Mouse (Mus musculus) T-helper 2 cell (primary cell): ENCODE results near the gene Atp8b3.

ENCODE experiments used
- in situ Hi-C: fragments of 300-600 bp; cut with MboI, MseI; formaldehyde crosslinking; loops from one replicate; pipeline ENCODE4 v1.15.1; 2025; ENCODE audit warnings: high pct_unique_total_duplicates

Gene Atp8b3

DNA sequence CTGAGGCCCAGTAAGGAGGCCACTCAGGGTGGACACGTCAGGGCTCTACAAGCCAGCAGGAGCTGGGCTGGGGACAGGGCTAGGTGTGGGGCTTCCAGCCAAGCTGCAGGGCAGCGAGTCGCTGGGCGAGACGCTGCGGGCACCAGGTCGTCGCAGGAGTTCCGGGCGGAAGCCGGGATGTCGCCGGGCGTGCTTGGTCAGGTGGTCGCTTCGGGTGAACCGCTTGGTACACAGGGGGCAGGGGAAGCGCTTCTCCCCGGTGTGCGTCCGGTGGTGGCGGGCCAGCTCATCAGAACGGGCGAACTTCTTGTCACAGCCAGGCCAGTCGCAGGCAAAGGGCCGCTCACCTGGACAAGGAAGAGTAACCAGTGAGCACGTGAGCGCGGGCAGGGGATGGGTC is 30.0 kb upstream of the Atp8b3 start:
- in situ Hi-C loops, result no loop called here

DNA sequence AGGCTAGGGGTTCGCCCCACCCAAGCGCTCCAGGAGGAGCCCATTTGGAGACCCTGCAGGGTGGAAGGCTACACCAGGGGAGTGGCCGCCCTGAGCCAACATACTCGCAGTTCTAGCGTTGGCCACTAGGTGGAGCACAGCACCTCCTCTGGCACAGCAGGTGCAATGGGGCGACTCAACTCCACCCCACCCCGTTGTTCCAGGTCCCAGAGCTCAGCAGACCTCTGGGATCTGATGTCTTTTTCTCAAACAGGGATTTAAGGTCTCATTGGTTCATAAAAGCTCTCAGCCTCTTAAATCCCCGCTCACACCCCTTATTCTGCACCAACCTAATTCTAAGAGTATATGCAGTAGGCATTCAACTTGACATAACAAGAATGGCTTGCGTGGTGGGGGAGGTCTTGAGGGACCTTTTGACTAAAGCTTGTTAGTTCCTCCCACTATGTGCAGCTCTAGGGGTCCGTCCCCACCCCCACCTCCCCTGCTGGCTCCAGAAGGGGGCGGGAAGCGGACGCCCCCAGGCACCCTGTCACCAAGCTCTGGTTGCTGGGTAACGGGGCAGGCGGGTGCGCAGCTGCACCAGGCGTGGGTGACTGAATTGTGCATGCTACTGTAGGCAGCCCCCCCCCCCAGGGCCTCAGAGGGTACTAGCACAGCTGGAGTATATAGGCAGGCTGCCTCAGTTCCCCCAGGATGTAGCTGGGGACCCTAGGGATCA is 27.6 kb upstream of the Atp8b3 start:
- in situ Hi-C loops, result no loop called here

DNA sequence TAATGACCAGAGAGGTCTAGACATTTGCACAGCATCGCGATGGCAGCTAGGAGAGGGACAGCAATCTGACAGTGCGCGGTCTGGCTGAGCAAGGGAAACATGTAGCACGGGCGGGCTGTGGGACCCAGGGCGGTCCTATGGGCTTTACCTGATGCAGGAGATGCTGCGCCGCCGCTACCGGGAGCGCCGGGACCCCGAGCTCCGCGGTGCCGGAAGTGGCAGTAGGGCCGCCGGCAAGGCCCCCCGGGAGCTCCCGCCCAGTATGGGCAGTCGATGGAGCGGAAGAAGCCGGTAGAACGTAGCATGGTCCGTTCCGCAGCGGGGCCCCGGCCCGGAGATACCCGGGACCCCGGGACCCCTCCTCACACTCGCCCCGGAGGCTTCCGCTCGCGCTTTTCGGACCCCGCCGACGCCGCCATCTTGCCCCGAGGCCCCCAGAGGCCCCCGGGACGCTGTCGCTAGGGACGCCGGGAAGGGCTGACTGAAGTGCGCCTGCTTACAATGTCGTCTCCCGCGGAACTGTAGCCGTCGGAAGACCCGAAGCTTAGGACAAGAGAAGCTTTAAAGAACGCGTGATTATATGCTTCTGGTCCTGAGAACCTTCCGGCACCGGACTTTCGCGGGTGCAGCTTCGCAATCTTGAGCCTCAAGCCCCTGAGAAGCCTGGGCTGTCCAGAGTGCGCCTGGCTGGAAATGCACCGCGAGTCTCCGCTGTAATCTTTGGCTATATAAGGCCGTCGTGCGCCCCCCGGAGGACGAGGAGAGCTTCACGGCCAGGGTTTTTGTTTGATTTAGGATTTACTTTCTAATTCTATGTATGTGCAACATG is 22.4 kb upstream of the Atp8b3 start, which contains the start of gene Rexo1:
Rexo1 (minus strand) TSS at position 445 of the 829 bp plus-strand sequence.
- in situ Hi-C loops, result no loop called here

DNA sequence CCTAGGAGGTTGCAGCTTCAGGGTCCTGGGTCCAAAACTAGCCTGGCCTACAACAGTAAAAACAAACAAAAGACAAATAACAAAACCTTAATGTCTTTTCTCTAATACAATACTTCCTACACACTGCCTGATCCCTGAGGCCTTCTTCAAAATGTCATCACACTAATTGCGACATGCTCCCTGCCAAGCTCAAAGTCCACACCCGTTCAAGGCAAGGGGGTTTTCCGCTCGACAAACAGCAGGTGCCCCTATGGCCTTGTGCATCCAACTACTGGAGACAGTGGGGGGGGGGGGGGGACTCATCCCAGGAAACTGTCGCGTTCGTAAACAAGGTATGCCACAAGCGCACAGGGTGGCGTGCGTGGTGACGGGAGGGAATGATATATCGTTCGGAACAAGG is 21.7 kb upstream of the Atp8b3 start:
- in situ Hi-C loops, result no loop called here

DNA sequence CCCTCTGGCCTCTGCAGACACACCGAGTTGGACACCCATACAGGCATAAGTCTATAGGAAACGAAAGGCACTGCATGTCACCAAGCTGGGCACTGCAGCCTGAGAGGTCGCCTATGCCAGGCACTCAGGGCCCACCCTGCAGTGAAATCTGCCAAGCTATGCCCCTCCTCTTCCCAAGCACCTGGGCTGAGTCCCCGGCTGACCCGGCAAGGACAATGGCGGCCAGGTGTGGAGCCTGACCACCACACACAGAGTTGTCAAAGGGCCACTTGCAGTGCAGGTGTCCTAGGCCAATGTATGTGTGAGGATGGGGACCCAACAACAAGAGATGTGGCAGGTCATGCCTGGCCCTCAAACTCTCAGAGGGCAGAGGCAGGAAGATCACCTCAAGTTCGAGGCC is 20.5 kb upstream of the Atp8b3 start:
- in situ Hi-C loops, result no loop called here

DNA sequence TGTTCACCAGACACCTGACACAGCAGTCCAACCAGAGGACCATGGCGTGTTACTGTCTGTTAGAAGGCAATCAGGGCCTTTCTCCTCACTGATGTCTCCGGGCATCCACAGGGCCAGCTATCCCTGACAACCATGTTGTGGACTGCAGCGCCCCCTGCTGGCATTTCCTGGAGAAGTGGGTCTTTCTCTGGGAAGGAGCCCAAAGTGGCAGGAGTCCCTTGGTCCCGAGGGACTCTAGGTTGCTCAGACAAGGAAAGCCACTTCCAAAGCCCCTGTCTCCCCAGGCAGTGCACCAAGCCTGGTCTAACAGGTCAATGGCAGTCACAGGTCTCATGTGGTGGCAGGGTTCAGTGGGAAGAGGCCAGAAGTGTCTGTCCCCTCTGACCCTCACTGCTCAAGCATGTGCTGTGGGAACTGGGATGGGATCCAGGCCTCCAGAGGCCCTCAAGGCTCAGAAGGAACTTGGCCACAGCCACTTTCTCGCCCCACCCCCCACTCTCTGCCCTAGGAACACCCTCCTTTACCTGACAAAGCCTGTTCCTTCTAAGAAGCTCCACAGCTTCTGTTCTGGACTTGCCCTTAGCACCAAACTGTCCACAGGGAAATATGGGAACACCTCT is 18.5 kb upstream of the Atp8b3 start:
- in situ Hi-C loops, result no loop called here

DNA sequence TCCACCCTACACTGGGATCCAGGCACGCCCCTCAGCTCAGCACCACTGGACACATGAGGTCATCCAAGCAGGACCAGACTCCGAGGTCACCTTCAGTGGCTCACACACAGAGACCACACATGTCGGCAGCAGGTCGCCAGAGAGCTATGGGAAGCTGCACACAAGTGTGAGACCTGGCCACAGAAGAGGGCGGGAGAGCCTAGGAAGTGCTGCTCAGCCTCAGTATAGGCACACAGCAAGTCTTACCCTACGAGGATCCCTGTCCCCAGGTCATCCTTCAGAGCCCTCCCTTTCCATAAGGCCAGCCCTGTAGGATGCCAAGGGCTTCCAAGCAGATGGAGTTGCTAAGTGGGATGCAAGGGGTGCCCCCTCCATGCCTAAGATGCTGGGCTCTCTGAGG is 15.1 kb upstream of the Atp8b3 start:
- in situ Hi-C loops, result no loop called here

DNA sequence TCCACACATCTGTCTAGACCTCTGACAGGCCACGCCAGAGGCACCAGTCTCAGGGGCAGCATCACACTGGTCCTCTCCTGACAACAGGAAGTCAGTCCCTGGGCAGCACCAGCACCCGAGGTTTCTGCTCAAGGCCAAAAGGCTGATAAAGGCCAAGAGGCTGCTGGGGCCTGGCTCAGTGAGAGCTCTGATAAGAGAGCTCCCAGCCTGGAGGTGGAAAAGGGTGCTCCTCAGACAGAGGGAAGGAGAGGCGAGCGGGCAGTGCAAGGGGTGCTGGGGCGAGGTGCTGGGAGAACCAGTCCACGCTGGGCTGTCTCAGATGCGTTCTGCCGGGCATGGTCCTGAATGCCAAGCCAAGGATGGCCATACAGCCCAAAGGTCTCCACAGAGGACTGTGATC is 14.7 kb upstream of the Atp8b3 start:
- in situ Hi-C loops, result no loop called here

DNA sequence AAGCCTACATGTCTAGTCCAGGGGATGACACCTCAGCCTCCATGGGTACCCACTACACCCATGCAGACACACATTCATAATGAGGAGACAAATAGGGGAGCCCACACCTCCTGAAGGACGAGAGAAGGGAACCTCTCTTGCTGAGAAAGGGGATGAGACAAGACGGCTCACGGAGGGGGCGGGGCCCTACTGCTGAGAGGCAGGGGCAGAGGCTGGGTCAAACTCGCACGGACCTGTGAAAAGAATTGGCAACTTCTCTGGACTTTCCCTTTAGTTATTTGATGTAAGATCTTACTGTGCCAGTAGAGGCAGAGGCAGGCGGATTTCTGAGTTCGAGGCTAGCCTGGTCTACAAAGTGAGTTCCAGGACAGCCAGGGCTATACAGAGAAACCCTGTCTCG is 13.4 kb upstream of the Atp8b3 start:
- in situ Hi-C loops, result no loop called here

DNA sequence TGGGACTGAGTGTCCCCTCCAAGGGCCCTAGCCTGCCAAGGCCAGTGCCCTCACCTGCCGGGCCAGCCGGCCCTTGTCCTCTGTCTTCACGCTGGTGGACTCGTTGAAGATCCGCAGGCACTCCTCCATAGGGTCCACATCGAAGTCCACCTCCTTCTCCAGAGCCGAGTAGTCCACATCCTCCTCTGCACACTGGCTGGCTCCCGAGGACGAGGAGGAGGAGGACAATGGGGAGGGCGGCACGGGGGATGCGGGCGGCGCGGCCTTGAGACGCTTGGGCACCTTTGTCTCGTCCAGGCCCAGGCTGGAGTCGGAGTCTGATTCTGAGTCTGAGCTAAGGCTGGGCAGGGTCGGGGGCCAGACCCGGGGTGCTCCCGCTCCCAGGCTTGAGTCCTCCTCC is 10.4 kb upstream of the Atp8b3 start:
- in situ Hi-C loops, result no loop called here

DNA sequence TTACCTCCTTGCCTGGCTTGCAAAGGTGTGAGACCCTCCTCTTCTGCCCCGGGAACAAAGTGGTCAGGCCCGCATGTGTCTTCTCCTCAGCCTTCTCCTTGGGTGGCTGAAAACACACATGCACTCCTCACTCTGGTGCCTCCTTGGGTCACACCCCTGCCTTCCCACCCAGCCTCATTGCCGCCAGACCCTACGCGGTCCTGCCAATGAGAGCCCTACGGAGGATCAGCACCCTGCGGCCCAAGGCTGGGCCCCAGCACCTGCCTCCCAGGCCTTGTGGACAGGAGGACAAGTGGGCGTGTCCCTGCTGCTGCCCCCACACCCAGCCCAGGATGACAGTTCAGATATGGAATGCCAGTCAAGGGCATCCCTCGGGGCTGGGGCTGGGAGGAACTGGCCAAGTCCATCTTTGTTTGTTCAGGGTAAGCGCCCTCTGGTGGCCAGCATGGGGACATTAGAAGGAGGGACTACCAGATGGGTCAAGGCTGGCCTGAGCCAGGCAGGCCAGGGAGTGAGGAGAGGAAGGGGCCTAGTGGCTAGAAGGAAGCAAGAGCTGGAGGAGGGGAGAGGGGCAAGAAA is 9.6 kb upstream of the Atp8b3 start:
- in situ Hi-C loops, result no loop called here

DNA sequence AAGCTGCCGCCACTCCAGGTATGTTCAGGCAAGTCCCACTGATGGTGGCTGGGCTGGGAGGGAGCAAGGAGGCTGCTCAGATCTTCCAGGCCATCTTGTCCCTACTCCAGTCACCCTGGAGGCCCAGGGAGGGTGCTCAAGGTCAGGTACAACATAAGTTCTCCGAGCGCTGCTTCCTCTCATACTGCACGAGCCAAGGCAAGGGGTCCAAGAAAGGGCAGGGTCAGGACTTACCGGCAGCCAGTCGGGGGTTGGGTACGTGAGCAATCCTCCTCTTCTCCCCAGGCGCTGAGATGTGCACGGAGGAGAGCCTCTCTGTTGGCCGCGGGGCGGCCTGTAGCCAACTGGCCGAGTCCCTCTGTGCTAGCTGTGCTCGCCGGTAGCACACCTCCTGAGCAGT is 8.6 kb upstream of the Atp8b3 start:
- in situ Hi-C loops, result no loop called here

DNA sequence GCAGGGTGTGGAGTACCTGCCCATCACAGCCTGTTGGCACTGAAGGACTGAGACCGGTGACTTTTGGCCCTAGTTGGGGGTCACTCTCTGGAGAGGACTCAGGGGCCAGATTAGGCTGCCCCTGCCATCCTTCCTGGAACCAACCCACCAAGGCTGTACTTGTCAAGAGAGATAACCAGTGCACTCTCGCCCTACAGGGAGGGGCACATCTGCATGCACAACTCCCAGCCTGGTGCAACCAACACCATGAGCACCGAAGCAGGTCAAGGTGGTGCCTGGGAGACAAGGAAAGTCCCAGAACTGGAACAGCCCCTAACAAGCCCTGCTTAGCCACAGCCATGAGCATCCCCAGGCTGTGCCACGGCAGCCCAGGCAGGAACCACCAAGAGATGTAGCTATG is 8.0 kb upstream of the Atp8b3 start:
- in situ Hi-C loops, result no loop called here

DNA sequence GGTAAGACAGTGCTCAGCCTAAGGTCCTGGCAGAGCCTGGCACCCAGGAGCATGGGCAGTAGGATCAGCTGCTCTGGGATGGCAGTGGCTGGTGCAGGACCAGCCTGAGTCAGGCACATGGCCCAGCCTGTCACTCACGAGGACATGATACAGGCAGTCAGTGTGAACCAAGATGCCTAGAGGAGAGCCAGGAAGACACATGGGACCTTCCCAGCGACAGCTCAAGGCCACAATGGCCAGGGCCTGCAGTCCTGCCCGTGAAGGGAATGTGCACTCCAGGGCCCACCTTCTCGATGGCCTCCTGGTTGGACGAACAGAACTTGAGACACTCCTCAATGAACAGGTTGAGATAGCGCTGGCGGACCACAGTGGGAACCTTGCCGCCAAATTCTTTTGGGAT is 6.7 kb upstream of the Atp8b3 start:
- in situ Hi-C loops, result no loop called here

DNA sequence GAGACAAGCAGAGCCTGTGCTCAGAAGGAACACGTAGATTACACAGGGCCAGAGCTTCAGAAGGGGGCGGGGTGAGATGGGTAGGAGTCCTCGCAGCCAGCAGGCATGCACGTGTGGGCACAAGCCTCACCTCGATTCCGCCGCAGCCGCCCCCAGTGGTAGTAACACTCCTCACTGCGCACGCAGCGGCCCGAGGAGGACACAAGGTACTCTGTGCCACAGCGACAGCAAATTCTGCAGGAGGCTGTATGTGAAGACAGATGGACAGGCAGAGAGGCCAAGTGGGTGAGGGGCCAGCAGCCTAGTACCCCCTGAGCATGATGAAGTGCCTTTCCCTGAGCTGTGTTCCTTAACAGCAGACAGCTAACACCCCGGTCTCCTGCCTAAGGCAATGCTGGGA is 4.9 kb upstream of the Atp8b3 start:
- in situ Hi-C loops, result no loop called here

DNA sequence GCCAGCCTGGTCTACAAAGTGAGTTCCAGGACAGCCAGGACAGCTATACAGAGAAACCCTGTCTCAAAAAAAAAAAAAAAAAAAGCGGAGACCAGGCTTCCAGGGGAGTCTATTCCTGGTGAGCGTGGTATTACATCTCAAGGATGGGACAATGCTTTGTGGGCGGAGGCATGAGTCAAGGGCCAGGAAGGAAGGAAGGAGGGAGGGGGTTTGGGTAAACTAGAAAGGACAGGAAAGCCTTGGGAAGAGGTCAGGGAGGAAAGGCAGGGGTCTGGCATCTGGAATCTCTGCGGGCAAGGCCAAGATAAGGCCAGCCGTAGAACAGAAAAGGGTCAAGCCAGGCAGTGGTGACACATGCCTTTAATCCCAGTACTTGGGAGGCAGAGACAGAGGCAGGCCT is 569 bp upstream of the Atp8b3 start:
- in situ Hi-C loops, result no loop called here

DNA sequence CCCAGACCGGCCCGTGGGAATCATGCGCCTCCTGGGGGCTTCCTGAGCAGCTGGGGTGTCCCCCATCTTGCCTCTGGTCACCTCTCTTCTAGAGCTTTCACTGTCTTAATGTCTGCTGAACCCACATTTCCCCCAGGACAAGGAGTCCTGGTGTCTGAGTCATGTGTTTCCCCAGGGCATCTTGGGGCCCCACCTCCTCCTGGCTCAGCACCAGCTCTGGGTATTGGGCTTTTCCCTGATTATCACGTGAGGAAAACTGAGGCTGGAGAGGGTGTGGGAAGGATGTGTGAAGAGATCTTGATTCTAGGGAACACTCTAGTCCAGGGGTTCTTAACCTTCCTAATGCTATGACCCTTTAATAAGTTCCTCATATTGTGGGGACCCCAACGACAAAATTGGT is 744 bp downstream of the Atp8b3 start:
- in situ Hi-C loops, result no loop called here

DNA sequence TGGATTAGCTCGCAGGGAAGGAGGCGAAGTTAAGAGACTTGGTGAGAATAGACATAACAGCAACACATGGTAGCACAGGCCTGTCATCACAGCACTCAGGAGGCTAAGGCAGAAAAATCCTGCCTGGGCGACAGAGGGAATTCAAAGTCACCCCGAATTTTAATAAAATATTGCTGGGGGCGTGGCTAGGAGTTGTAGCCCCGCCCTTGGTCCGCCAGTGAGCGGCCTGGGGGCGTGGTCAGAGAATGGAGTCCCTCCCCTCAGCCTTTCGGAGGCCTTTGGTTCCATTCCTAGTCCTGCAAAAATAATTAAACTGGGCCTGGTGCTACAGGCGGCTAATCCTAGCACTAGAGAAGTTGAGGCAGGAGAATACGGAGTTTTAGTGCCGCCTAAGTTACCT is 3.2 kb downstream of the Atp8b3 start:
- in situ Hi-C loops, result no loop called here

DNA sequence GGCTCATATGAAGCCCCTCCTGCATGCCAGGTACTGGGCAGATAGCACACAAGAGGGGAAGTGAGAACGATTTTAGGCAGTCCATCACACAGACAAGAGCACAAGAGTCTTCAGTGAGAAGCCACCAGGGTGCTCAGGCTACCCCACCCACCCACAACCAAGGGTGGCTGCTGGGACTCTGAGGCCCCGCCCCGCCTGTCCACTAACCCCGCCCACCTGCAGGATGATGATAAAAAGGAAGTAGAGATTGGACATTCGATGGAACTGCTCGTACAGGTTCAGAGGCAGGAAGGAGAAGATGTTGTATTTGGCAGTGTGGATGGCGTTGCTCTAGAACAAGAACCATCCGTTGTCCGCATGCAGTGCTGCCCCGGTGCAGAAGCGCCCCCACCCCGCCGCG is 3.9 kb downstream of the Atp8b3 start:
- in situ Hi-C loops, result no loop called here

DNA sequence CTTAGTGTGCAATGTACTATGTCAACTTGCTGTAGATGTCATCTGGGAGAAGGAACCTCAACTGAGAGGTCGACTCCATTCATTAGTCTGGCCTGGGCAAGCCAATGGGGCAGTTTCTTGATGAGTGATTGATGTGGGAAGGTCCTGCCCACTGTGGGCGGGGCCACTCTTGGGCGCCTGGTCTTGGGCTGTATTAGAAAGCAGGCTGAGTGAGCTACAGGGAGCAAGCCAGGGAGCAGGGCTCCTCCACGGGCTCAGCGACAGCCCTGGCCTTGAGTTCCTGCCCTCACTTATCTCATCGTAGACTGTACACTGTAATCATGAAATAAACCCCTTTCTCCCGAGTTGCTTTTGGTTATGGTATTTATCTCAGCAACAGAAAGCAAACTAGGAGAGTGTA is 5.2 kb downstream of the Atp8b3 start:
- in situ Hi-C loops, result no loop called here

DNA sequence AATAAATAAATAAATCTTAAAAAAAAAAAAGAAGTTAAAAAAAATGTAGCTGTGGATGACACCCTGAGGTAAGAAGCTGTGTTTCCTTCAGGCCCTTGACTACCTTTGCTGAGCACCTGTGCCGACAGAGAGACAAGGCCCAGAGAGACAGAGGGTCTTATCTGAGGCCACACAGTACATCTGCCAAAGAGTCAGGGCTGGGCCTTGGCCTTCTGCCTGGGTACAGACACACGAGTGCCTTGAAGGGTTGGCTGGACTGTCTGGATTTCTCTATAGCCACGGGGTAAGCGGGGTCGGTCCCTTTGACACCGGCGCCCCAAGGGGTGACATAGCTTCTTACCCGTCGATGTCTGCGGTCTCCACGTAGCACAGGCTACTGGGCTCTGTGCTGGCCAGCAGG is 6.1 kb downstream of the Atp8b3 start:
- in situ Hi-C loops, result no loop called here

DNA sequence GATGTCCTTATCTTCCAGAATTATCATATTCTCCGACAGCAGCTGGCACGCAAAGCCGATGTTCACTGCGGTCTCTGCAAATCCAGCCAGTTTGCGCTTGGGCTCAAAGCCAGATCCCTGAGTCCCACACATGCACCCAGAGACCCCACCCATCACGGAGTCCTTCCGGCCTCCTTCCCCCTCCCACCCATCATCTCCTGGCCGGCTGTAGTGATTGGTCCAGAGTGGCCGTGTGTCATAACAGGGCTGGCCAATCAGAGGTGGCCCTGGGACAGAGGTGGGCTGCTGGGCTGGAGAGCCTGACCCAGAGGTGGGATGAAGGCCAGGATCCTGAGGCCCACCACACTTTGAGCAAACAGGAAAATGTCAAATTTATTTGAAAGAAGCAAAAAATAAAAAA is 12.8 kb downstream of the Atp8b3 start:
- in situ Hi-C loops, result no loop called here

DNA sequence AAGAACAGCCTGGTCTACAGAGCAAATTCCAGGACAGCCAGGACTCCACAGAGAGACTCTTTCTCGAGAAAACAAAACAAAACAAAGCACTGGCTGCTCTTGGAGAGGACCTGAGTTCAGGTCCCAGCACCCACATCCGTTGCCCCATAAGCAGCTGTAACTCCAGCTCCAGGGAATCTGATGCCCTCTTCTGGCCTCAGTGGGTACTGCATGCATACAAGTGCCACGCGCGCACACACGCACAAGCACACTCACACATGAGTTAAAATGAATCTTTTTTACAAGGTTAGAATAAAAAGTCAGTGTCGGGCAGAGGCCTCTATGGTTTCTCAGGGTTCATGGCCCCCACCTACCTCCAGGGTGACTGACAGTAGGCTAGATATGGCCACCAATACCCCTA is 15.6 kb downstream of the Atp8b3 start:
- in situ Hi-C loops, result no loop called here
